Mouse (Mus musculus) heart, embryonic 14.5 days (tissue): ENCODE measurements around the gene Inpp5b. TPM values are rescaled to one million over a fixed set of nuclear protein-coding genes. Genes with fewer than 3 reads are reported as not detected.

Source experiments
- ATAC-seq: fragments of 200-750 bp; cut with Nextera tagmentation; 2 replicates; pipeline ENCODE4 v1.8.0; 2017; ENCODE audit warnings: low read depth, moderate TSS enrichment; ENCODE audit not compliant: insufficient number of reproducible peaks, insufficient read depth, low FRiP score
- H3K27ac ChIP-seq, 2 experiments: fragments of 200-500 bp in 1 of 2; fragments of 300-500 bp in 1 of 2; sonication (generic) in 1 of 2; replicated peaks in 1 of 2; 2 replicates each; pipeline ENCODE4 v1.5.1; 2012 to 2014; ENCODE audit warnings: low read depth in 2 of 2, low read length in 2 of 2, control low read depth in 1 of 2, mild to moderate bottlenecking in 1 of 2, mixed read lengths in 1 of 2; ENCODE audit not compliant: control insufficient read depth in 1 of 2, insufficient read depth in 1 of 2
- H3K27me3 ChIP-seq: fragments of 300-500 bp; sonication (generic); 2 replicates; pipeline ENCODE4 v1.6.1; 2014; ENCODE audit warnings: mild to moderate bottlenecking, low read length, control low read depth; ENCODE audit not compliant: control insufficient read depth, insufficient read depth
- H3K36me3 ChIP-seq: fragments of 300-500 bp; sonication (generic); 2 replicates; pipeline ENCODE4 v1.6.1; 2014; ENCODE audit warnings: mild to moderate bottlenecking, control low read depth, low read length, mixed read lengths; ENCODE audit not compliant: control insufficient read depth, insufficient read depth
- H3K4me1 ChIP-seq, 2 experiments: fragments of 200-500 bp in 1 of 2; fragments of 300-500 bp in 1 of 2; sonication (generic) in 1 of 2; 2 replicates each; pipeline ENCODE4 v1.6.1; 2012 to 2014; ENCODE audit warnings: low read length in 2 of 2, control low read depth in 1 of 2, mixed read lengths in 1 of 2; ENCODE audit not compliant: control insufficient read depth in 2 of 2, insufficient read depth in 2 of 2
- H3K4me2 ChIP-seq: fragments of 300-500 bp; sonication (generic); 2 replicates; pipeline ENCODE4 v1.6.1; 2014; ENCODE audit warnings: mild to moderate bottlenecking, low read length
- H3K4me3 ChIP-seq, 2 experiments: fragments of 200-500 bp in 1 of 2; fragments of 300-500 bp in 1 of 2; sonication (generic) in 1 of 2; 2 replicates each; pipeline ENCODE4 v1.5.1; 2012 to 2014; ENCODE audit warnings: low read length in 2 of 2, mild to moderate bottlenecking in 2 of 2, control low read depth in 1 of 2, low read depth in 1 of 2, moderate library complexity in 1 of 2; ENCODE audit not compliant: control insufficient read depth in 1 of 2, insufficient read depth in 1 of 2
- H3K9ac ChIP-seq: fragments of 300-500 bp; sonication (generic); 2 replicates; pipeline ENCODE4 v1.6.1; 2014; ENCODE audit warnings: mild to moderate bottlenecking, low read length
- H3K9me3 ChIP-seq: fragments of 300-500 bp; sonication (generic); 2 replicates; pipeline ENCODE4 v1.6.1; 2016; ENCODE audit warnings: low read length, control low read depth; ENCODE audit not compliant: control insufficient read depth
- WGBS: fragments of 180-500 bp; shearing (Covaris S2); extraction: QIAGEN DNeasy Blood & Tissue Kit; methylation state at CpG from one replicate; pipeline ENCODE4 v1.1.7; 2014; 5-methylcytosine and 5-hydroxymethylcytosine counted together
- polyA plus RNA-seq: library from polyadenylated mRNA; unstranded; fragments of >200 nt; fragmentation: Nextera tagmentation; extraction: Ambion mirVana; gene quantifications from 2 replicates; pipeline ENCODE4 v1.2.1, GENCODE M21; 2014

Inpp5b gene
- polyA plus RNA-seq, 1 experiment from 2014 or later = 17.3 TPM

DNA sequence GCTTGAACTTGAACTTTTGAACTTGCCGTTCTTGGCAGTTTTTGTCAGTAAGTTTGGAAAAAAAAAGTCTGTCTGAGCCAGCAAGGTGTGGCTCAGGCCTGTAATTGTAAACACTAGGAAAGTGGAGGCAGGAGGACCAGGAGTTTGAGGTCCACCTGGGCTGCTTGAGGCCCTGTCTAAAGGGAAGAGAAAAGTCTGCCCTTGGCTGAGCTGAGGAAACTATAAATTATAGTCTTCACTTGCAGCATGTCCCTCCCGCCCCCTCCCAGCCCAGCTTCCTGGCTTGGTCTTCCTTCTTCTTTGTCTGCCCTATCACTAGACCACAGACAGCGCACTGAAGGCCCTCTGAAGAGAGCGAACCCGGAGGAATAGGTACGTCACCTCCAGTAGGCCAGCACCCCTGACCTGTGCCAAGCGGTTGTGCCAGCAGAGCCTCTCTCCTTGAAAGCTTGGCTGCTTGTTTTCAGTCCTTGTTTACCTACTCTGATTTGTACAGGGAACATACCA is 17.7 kb downstream of the Inpp5b start:
- Histone ChIP-seq H3K9ac (no peak overlapping the region), H3K4me2 (no peak overlapping the region), H3K27me3 (no peaks in the 10 kb centered on the region), H3K36me3 (peaks cover 3% of the 10 kb centered on the region; the same call in 1 of the 2 replicates), H3K27ac (no peak overlapping the region), H3K4me1 (peaks cover 2 to 13% of the 10 kb centered on the region in 2 experiments), H3K4me3 (no peak overlapping the region), H3K9me3 (no peaks in the 10 kb centered on the region)
- no peak for ATAC-seq
- WGBS = 65% methylated on average over 7 of the region's 7 CpGs

DNA sequence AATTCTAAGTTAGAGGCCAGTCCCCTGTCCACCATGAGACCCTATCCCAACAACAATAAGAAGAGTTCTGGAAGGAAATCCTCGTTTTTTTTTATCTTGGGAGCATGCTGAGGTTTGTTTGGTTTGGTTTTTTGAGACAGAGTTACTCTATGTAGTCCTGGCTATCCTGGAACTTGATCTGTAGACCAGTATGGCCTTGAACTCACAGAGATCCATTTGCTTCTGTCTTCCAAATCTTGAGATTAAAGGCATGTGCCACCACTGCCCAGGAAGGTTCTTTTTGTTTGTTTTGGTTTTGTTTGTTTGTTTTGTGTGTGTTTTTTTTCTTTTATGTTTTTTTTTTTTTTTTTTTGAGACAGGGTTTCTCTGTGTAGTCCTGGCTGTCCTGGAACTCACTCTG is 19.6 kb downstream of the Inpp5b start:
- ATAC-seq = no peak

DNA sequence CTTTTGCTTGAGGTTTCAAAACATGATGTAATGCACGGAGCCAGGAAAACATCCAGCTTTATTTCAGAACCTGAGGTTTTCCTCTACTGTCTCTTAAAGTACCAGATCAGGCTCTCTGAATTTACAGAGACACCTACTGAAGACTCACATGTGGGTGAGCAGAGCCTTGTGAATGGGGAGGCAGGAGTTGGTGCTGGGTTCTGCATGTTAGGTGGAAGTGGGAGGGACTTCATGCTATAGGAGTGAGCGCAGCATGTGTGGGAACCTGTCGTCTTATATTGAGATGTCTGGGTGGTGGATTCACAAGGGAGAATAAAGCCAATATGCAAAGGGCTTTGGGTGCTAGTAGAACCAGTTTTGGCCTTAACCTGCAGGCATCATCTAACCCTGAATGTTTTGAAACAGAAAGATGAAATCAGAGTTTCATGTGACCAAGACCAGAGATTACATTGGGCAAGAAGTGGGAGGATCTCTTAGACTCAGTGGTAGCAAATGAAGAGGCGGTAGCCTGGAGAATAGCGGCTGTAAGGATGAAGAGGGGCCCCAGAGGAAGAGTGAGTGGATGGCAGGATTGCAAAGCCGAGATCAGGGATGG is 21.3 kb downstream of the Inpp5b start:
- Histone ChIP-seq H3K27ac (no peak overlapping the region), H3K27me3 (no peaks in the 10 kb centered on the region), H3K4me1 (peaks cover 7 to 12% of the 10 kb centered on the region in 2 experiments), H3K9ac (no peak overlapping the region), H3K9me3 (no peaks in the 10 kb centered on the region), H3K36me3 (0 out of 2 replicates have a peak, but pooled peaks cover 3% of the 10 kb centered on the region), H3K4me2 (no peak overlapping the region), H3K4me3 (no peak overlapping the region)
- WGBS = 80% methylated on average over 6 of the region's 6 CpGs
- ATAC-seq = no peak

More for the DNA sequence above, 19.6 kb downstream of the Inpp5b start:
- no peak overlapping the region for H3K9ac ChIP-seq
- no peaks in the 10 kb centered on the region for H3K27me3 ChIP-seq
- H3K4me1 ChIP-seq = peaks cover 5 to 6% of the 10 kb centered on the region in 2 experiments
- no peak overlapping the region for H3K4me3 ChIP-seq
- H3K9me3 ChIP-seq = no peaks in the 10 kb centered on the region
- H3K4me2 ChIP-seq = no peak overlapping the region
- no peak overlapping the region for H3K27ac ChIP-seq
- H3K36me3 ChIP-seq = peaks cover 3% of the 10 kb centered on the region; the same call in 1 of the 2 replicates
- WGBS = 36% methylated on average over 1 of the region's 1 CpGs

DNA sequence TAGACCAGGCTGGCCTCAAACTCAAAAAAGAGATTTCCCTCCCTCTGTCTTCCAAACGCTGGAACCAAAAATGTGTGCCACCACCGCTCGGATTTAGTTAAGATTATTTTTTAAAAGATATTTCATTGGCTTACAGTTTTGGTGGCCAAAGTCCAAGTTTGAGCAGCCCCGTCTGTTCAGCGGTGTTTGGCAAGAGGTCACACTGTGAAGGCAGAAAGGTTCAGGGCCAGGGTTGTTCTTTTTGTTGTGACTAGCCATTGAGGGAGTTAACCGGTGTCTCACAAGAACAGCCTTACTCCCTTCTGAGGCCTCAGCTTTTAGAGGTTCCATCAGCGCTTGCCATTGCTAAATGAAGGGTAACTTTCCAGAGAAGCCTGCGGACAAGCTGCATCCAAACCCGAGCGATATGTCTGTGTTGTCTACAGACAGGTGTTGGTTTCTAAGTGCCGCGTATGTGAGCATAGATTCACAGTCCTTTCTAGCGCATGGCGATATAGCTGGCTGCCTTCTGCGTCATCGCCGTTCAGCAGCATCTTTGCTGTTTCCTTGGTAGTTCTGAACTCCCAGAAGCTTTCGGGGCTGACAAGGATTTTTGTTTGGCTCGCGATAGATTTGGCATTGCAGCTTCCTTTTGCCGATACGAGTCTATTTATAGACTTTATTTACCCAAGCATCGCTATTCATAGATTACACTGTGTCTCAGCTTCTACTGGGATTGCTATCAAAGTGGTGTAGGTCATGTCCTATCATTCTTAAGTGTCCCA is 24.3 kb downstream of the Inpp5b start:
- H3K27me3 ChIP-seq = no peaks in the 10 kb centered on the region
- peaks cover 7 to 12% of the 10 kb centered on the region in 2 experiments for H3K4me1 ChIP-seq
- 60% methylated on average over 23 of the region's 23 CpGs for WGBS
- no peaks in the 10 kb centered on the region for H3K36me3 ChIP-seq
- no peak overlapping the region for H3K9ac ChIP-seq
- H3K4me3 ChIP-seq = no peak overlapping the region
- H3K9me3 ChIP-seq = no peaks in the 10 kb centered on the region
- no peak for ATAC-seq
- H3K4me2 ChIP-seq = peak overlapping the region; percentile 38
- 0 out of 4 replicates have a peak overlapping the region, but pooled peaks of 1 of the 2 experiments have one; percentile 14 for H3K27ac ChIP-seq

DNA sequence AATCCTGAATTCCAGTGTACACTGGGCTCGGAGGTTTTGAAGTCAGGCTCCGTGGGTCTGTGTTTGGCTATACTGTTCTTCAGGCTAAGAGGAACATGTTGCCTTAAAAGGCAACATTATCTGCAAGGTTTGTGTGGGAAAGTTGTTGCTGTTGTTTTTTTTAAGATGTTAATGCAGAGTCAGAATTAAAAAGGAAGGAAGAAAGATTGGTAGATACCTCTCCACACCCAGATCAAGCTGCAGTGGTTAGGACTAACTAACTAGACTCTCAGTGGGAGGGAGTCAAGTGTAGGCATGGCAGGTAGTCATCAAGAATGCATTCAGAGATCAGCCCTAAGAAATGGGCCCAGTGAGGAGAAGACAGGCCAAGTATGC is 24.9 kb downstream of the Inpp5b start:
- Histone ChIP-seq H3K4me3 (no peak overlapping the region), H3K4me2 (peak overlapping the region; percentile 38), H3K27me3 (no peaks in the 10 kb centered on the region), H3K9me3 (no peaks in the 10 kb centered on the region), H3K36me3 (no peaks in the 10 kb centered on the region), H3K9ac (no peak overlapping the region), H3K27ac (no peak overlapping the region), H3K4me1 (peaks cover 7 to 13% of the 10 kb centered on the region in 2 experiments)
- ATAC-seq = no peak
- 24% methylated on average over 2 of the region's 2 CpGs for WGBS

DNA sequence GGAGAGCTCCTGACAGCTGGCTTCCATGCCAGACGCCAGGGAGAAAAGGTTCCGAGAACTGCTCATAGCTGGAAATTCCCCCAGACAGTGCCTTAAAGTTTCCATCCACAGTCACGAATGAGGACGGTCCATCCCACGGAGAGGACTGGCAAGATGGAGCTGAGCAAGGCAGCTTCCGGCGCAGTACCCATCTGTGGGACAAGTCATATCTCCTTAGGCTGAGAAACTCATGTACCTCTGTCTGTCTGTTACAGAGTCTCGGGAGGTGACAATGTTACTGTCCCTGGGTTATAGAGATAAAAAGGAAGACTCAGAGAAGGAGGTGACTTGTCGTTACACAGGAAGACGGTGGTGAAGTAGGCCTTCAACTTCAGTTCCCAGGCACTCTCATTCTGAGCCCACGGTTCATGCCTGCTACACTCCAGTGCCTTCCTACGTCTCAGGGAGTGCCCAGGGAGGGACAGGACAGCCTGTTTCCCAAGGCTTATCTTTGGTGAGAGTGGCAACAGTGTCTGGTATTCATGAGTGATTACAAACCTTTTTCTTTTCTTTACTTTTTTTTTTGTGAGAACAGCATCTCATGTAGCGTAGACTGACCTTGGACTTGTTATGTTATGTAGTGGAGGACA is 27.4 kb downstream of the Inpp5b start:
- H3K9me3 ChIP-seq = no peaks in the 10 kb centered on the region
- H3K27ac ChIP-seq = no peak overlapping the region
- no peaks in the 10 kb centered on the region for H3K27me3 ChIP-seq
- no peak overlapping the region for H3K4me2 ChIP-seq
- no peak overlapping the region for H3K9ac ChIP-seq
- no peaks in the 10 kb centered on the region for H3K36me3 ChIP-seq
- 63% methylated on average over 13 of the region's 13 CpGs for WGBS
- no peak overlapping the region for H3K4me3 ChIP-seq
- no peak for ATAC-seq
- H3K4me1 ChIP-seq = peaks cover 12 to 22% of the 10 kb centered on the region in 2 experiments

DNA sequence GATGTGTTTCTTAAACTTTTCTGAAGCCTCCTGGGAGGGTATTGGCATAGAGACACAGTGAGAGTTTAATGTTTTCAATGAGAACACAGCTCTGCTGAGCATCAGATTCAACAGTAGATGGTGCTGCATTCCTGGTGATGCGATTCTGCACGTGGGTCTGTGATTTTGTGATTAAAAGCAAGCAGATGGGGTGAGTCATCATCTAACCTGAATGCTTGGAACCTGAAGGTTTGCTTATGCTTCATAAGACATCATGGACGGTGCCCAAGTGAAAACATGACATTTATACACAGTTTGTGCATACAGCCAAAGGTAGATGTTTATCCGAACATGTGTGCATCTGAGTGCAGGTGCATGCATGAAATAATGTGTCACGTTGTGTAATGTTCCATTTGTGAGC is 29.0 kb downstream of the Inpp5b start:
- H3K4me1 ChIP-seq = peaks cover 12 to 22% of the 10 kb centered on the region in 2 experiments
- no peak overlapping the region for H3K4me3 ChIP-seq
- 68% methylated on average over 5 of the region's 5 CpGs for WGBS
- no peak overlapping the region for H3K4me2 ChIP-seq
- H3K9ac ChIP-seq = no peak overlapping the region
- H3K36me3 ChIP-seq = no peaks in the 10 kb centered on the region
- no peaks in the 10 kb centered on the region for H3K9me3 ChIP-seq
- no peaks in the 10 kb centered on the region for H3K27me3 ChIP-seq
- no peak for ATAC-seq
- H3K27ac ChIP-seq = no peak overlapping the region
